Mouse (Mus musculus): ENCODE measurements at regions not wholly inside any gene's neighbourhood (a gene's known extent, or its start where the extent isn't known, plus 50 kb on each side); places are given as distances from the start of the nearest gene placed in this dataset.

DNA sequence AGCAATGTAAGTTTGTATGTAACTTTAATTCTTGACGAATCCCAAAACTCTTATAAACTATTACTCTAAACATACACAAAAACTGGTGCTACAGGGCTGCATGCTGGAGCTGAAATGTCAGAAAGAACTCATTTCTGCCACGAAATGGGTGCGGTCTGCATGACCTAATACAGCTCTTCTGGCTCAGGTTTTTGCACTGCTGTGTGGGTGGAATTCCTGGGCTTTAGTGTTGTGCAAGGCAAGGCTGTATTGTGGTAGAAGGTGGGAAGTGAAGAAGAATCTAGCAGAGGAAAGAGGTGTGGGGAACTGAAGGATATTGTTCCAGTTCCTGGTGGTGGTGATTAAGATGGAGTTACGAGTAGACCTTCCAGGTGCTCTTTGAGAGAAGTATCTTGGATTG lies 476.6 kb upstream of the Zeb2 start:
- no peak for DNase-seq

DNA sequence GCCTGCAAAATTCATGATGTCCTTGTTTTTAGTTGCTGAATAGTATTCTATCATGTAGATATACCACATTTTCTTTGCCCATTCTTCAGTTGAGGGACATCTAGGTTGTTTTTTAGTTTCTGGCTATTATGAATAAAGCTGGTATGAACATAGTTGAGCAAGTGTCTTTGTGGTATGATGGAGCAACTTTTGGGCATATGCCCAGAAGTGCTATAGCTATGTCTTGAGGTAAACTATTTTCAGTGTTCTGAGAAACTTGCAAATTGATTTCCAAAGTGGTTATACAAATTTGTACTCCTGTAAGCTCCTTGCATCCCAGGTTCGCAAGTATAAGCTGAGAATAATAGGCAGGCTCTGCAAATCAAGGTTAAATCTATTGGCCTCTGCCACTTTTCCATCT lies 473.8 kb upstream of the Zeb2 start:
- no peak for DNase-seq

DNA sequence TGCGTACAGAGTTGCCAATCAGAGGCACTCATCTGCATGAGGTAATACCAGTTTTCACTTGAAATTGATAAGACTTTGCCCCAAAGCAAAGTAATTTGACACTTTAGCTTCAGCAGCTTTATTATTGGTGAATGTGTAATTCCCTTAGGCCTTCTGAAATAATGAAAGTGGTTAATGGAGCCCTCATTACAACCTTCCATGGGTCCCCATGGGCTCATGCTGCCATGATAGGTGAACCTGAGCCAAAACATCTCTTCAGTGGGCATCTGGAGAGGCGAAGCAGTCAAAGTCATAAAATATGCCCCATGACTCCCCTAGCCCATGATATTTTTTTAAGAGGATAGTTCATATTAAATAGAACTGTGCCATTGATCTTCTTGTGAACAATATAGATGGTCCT lies 471.1 kb upstream of the Zeb2 start:
- DNase-seq, result no peak

DNA sequence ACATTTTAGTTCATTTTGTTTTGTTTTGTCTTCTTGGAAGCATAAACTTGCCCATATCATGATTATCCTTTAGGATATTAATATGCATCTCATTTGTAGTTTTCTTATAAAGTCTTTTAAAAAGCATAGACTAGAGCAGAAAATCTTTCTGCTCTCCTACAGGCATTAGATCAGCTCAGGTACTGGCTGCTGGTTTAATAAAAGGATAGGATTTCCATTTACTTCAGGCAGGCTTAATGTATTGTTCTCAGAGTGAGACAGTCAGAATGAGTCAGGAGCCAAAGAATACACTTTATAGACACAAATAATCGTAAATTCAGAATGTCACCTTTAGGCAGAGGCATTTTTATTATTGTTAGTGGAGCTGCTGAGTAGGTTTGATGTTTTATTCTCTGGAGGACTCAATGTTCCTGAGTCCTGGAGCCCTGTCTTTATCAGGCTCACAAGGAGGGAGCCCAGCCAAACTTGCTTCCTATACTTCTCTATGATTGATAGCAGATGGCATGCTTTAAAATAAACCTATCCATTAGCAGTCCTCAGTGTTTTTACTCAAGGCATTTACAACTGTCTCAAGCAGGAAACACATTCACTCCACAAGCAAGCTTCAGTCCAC lies 469.5 kb upstream of the Zeb2 start:
- DNase-seq, result no peak

DNA sequence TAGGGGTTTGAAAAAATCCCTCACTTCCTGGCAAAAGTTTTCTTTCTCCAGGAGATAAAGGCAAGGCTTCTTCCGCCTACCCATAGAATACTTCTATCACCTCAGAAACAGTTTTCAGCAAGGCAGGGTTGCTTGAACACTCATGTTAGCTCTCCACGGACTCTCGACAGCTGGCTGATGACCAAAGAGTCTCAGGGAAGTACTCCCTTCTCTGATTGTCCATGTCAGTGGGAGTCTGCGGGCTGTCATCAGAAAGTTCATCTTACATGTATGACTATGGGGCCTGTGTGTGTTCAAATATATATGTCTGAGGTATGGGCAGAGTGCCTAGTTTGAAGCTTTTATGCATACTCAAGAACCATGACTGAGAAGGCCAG lies 464.3 kb upstream of the Zeb2 start:
- DNase-seq, result no peak

DNA sequence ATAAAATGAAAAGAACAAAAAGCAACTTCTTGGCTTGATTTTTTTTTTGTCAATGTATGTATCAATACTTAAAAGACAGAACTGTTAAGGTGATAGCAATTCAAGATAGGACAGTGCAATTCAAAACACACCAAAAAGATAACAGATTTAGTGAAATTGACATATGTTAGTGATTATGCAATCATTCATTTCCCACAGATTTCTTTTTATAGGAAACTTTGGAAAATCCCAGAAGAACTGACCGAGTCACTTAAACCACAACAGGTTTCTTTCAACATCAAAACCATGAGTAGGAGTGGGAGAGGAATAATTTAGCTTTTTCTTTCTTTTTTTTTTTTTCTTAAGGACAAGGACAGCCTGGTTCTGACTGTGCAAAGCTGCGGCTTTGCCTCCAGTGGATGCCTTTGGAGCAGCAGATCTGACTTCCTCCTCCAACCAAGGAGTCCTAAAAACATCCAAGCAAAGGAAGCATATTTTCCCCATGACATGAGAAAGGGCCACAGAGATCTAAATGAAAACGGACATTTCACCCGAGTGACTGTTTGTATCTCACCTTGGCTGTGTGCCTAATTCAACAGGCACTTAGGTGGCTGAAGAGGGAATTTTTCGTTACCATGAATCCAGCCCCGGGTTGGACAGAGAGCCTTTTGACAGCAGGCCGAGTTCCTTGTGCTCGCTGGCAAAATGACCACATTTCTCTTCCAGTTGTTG lies 463.8 kb upstream of the Zeb2 start:
- DNase-seq, result no peak

DNA sequence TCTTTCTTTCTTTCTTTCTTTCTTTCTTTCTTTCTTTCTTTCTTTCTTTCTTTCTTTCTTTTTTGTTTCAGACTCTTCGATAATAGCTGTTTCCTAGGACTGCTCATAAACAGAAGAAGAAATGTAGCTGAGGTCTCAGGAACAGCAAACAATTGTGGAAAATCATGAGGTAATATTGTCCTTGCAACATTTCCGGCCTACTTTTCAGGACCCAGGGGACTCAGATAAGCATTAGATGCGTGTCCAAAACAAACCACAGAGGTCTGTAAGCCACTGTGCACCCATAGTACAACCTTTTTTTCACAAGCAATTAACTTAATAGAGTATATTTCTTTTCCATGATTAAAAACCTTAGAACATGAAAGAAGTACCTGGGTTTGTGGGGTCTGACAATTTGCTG lies 455.7 kb upstream of the Zeb2 start:
- no peak for DNase-seq

DNA sequence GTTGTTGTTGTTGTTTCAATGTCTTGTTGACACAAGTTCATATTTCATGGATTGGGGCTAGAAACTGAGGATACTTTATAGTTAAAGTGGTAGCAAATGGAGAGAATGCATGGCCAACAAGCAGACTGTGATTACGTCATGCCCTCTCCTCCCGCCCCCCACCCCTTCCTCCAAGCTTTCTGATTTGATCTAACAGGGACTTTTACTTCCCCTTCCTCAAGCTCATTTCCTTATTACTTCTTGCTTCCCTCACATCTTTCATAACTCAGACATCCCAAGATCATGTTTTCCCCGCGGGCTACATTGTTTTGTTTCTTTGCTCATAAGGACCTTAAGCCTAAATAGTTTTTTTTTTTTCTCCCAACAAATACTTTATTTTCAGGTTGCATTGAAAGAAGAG lies 437.5 kb upstream of the Zeb2 start:
- DNase-seq, result no peak

DNA sequence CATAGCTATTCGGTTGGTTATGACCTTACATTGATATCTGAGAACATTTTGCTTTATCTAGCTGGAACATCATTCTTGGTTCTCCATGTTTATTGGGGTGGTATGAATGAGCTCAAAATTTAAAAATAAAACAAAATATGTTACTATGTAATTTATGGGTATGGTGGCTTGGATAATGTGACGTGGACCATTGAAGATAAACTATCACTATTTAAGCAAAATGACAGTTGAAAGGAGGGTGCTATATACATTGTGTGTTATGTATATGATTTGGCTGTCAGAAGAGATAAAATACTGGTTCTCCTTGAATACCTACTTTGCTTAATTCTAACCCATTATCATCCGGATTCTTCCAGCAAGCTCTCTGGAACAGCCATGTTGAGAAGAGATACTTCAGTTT lies 424.2 kb upstream of the Zeb2 start:
- no peak for DNase-seq

DNA sequence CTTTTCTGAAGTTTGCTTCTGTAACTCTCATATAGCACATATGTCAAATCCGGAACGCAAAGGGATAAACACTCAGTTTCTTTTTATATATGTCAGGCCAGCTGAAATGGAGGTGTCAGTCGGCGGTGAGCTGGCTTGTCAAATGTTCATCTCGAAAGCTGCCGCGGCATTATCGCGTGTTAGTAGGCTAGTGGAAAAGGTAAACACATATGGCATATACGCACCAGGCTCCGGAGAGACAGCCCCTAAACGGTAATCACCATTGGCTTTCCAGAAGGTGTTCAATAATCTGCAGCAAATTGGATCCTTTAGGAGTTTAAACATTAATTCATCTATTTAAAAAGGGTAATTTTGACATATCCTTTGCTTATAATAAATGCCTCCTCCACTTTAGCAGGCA lies 421.8 kb upstream of the Zeb2 start:
- DNase-seq, result no peak

DNA sequence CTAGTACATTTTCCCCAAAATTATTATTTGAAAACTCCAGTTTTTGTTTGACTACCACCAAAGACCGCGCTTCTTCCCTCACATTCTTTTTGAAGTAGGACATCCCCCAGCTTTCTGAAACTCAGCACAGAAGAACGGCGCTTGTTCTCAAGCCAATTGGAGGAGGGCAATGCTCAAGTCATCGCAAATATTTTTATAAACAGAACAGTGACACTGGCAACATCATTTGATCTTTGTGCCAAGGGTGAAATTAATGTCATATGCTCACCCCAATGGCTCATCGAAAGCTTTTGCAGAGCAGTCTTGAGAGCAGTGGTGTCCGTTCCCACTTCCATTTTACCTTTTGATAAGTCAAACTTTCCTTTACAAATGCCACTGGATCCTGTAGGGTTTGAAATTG lies 420.5 kb upstream of the Zeb2 start:
- no peak for DNase-seq

DNA sequence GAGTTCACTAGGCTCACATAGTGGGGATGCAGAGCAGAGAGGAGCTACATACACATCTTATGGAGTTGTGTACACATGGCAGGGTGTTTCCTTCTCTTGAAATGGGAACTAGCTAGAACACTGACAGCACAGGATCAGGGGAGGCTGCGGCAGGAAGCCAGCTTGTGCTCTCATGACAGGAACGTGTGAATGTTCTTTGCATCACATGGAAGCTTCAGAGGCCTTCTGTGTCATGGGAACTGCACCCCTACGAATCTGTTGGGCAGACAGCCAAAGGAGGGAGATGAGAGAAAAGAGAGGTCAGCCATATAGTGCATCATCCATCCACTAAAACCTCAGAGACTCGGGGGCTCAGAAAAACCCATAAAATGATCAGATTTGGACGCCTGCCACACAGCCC lies 417.6 kb upstream of the Zeb2 start:
- no peak for DNase-seq

DNA sequence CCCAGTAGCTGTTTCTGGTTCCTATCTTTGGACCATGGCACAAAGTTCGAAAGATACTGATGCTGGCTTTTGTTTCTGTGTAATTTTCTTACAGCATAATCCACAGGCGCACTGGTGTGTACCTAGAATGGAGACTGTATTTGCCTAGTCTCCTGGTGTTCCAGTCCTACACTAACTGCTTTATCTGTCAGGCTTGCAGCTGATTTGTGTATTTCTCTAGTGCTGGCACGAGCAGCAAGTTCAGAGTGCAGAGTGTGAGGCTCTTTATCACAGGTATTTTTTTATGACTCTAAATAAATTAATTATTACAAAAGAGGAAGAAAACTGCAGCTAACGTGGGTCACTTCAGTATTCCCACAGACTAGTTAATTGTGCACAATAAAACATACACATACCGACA lies 405.1 kb upstream of the Zeb2 start:
- DNase-seq, result no peak

DNA sequence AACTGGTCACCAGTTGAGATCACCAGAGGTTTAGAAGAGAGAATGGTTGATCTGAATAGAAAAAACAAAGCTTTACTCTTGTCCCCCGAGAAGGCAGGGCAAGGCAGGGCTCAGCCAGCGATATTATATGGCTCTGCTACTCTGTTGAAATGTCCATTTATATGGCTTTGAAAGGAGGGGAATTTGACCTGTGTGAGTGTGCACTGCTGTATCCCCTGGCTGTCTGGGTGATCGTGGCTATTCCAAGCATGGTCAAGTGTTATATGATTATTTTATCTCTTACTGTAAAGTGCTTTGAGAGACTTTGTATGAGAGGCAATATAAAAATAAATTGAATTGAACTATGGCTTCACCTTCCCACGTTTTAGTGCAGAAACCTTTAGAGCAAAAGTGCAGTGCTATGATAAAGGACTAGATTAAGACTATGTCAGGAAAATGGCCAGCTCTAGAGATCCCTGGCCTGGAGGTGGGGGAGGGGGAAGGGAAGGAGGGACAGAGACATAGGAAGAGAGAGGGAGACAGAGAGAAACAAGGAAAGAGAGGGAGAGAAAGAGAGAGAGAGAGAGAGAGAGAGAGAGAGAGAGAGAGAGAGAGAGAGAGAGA lies 402.5 kb upstream of the Zeb2 start:
- no peak for DNase-seq

DNA sequence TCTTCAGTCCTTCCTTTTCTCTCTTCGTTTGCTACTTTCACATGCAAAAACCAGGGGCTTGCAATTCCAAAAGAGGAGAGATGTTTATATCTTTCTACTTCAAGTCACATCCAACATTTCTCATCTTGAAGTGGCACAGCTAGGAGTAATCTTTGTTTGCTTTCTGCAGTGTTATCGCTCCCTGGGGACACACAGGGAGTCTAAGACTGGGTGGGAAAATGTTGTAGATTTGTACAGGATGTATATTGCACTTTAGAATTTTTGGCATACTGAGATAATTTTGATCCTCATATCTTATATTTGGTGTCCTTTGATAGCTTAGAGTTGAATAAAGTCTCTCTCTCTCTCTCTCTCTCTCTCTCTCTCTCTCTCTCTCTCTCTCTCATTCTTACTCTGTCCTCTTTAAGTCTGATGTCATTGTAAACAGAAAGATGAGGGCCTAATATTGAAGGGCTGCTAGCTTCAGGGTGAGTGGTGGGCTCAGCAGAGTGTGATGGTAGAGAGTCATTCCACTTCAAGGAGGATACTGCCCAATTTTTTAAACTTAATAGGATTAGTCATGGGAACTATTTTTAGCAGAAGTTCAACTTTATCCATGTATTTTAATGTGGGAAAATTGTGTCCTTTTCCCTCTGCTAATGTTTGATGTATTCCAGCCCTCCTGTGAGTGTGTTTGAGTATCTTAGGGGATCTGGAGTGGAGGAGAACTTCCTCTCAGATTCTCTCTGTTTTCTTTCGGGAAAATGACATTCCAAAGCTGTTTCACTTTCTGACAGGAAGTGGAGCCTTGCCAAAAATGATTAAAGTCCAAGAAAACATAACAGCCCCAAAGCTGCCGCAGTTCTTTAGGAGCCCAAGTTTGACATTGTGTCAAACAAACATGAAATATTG lies 397.3 kb upstream of the Zeb2 start:
- DNase-seq, result peak; percentile 4

DNA sequence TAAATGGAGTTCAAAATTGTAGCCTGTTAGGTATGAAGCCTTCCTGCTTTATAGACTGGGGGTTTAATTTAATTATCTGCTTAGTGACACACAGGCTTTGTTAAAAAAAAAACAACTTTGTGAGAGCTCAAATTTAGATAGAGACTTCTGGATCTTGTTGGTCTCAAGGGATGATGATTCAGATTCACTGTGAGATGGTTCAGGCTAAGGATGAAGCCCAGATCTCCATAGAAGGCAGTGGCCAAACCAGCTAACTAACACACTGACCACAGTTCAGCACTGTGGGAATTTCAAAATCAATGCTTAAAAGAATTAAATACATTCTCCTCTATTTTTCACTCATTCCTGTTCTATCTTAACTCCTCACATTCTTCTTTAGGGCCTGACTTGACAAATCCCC lies 395.7 kb upstream of the Zeb2 start:
- no peak for DNase-seq

DNA sequence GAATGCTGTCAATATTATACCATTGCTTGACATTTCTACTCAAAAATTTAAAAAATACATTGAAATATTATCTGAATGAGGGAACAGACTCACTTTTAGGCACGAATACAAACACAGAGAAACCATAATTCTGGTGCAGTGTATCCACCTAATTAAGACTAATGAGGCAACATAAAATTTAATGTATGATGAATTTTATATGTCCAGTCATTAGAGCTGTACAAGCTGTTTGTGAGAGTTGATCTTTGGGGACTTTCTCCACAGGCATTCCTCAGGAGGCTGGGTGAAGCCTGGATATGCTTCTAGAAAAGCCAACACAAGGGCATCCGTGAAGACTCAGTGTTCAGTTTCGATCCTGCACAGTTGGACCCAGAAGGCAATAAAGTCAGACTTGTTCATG lies 394.6 kb upstream of the Zeb2 start:
- DNase-seq, result no peak

DNA sequence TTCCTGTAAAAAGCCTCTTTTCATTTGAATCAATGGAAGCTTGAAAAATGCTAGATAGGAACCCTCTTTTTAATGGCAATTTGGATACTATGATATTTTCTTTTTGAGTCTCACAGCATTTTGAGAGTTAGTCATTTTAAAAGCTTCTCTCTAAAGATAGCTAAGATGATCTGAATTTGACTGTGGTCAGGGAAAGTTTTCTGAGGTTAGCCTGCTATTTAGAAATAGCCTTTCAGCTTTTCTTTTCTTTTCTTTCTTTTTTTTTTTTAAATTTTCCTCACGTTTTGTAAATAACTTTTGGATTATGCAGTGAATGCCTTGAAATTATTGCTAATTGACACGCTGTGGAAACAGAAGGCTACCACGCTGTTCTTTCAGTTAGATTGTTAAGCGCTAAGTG lies 387.3 kb upstream of the Zeb2 start:
- DNase-seq, result no peak

DNA sequence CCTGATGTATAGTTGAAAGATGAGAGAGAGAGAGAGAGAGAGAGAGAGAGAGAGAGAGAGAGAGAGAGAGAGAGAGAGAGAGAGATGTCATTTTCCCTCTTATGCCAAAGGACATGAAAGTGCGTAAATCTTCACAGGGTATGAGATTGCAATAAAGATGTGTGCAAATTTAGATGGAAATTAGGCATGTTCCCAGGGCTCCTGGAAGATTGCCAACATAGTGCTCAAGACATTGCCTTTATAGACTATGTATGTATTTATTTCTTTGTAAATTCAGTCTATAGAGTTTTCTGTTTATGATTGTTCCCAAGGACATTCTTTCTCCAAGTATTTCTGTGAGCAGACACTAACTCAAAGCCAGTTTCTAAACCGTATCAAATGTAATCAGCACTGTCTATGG lies 376.5 kb upstream of the Zeb2 start:
- no peak for DNase-seq

DNA sequence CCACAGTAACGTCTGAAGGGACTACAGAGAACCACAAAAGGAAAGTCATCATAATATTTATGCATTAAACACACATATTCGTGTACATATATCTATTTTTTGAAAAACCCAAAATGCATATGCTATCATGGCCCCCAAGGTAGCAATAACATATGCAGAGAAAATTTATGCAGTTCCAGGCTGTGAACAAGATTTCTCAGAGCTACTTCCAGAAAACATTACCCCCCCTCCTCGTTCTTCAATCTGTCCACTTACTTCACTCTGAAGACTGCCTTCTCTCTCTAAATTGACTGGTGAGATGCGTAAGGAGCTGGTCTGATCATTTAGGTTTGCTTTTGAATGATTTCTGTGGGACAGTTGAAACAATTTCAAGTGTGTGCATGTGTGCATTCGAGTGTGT lies 369.3 kb upstream of the Zeb2 start:
- no peak for DNase-seq

DNA sequence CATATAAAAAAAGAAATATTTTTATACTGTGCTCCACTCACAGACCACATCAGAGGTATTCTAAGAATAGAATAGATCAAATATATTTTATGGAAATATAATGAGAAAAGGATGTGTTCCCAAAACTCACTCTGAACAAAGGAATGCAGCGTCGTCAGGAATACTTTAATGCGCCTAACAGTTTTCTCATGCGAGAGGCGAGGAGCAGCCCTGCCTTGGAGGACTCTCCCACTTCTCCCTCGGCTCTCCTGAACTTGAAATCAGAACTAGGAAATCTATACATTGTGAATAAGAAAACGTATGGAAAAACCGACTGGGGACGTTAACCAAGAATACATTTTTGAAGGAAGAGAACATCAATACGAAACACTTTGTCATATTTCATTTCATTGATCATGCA lies 368.3 kb upstream of the Zeb2 start:
- no peak for DNase-seq

DNA sequence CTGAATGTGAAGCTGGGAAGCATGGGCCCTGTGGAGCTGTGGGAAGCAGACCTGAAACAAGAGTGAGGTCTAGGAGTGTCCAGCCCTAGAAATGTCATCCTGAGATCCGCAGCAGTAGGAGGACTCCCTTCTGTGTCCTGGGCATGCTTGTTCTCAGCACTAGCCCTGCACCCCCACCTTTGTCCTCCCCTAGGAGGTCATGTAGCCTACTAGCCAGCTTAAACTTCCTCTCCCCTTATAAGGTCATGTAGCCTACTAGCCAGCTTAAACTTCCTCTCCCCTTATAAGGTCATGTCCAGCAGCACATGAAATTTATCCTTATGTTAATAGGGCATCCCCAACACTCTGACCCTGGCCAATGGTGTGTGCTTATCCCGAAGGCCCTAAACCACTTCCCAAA lies 363.5 kb upstream of the Zeb2 start:
- DNase-seq, result no peak

DNA sequence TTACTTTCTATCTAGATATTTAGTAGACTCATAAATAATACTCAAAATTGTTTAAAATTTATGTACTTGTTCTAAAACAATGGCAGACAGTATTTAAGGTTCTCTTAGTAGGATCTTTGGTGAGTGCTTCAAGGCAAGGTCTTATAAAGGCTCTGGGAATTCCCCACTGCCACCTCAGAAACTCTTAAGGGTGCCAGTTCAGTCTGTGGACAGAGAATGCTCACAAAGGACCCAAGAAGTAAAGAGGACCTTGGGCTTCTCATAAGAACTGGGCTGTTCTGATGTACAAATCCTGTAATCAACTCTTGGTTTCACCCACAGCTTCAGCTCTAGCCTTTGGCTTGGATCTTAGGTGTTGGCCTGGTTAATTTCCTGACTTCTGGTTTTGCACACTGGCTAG lies 358.8 kb upstream of the Zeb2 start:
- DNase-seq, result no peak

DNA sequence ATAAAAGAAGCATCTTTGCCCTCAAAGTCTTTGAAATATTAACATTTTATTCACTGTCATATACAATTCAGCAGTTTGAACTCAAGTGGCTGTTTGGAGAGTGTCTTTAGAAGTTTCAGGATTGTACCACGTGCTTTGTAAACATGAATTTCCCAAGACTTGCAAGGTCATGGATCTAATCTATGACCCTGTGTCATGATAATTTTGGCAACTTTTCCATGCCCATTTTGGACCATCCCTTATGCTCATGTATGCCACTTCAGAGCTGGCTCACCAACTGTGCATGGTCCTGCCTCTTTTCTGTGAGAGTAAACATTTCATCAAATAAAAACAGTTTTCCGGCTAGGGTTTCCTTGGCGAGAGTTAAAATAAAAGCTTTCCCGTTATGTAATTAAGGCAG lies 347.1 kb upstream of the Zeb2 start:
- DNase-seq, result no peak

All from retina, postnatal 1 day (tissue).